Mouse (Mus musculus): ENCODE data around the gene Ppt1. TPM values are rescaled to one million over a fixed set of nuclear protein-coding genes. Genes with fewer than 3 reads are reported as not detected.

The Ppt1 gene
- polyA plus RNA-seq, 1 experiment from 2014 or later, result 46.8 TPM

GRCm38 (mm10) chr4:122882544-122882943, 46.5 kb downstream of the Ppt1 start:
- no peak for ATAC-seq (ENCODE audit: low FRiP score, low TSS enrichment)
- no peak for TF ChIP-seq CTCF (IDR thresholded peaks at IDR 0.05; ENCODE audit: low read depth)
- no peak for TF ChIP-seq EP300 (optimal IDR thresholded peaks at IDR 0.05)
- 55% methylated on average over 3 of the region's 3 CpGs for WGBS

GRCm38 (mm10) chr4:122883294-122883693, 47.3 kb downstream of the Ppt1 start:
- H3K4me1 ChIP-seq (replicated peaks; ENCODE audit: control insufficient read depth, insufficient read depth), result peaks cover 15% of the 10 kb centered on the region
- ATAC-seq (ENCODE audit: low FRiP score, low TSS enrichment) (no peak), DNase-seq (ENCODE audit: low spot score) (no peak)
- TF ChIP-seq CTCF (IDR thresholded peaks at IDR 0.05; ENCODE audit: low read depth) (peak; percentile 46), EP300 (optimal IDR thresholded peaks at IDR 0.05) (no peak)
- no peaks in the 10 kb centered on the region for H3K9me3 ChIP-seq (ENCODE audit: control insufficient read depth, low read length)
- no peak overlapping the region for H3K9ac ChIP-seq (ENCODE audit: low read length)
- no peak overlapping the region for H3K27ac ChIP-seq (replicated peaks)
- H3K36me3 ChIP-seq (ENCODE audit: control insufficient read depth, insufficient read depth, low read length), result no peaks in the 10 kb centered on the region
- peak overlapping the region; percentile 71 for H3K4me2 ChIP-seq (replicated peaks; ENCODE audit: low read depth)
- 76% methylated on average over 3 of the region's 3 CpGs for WGBS
- H3K4me3 ChIP-seq (ENCODE audit: low read depth, low read length), result 0 out of 2 replicates have a peak overlapping the region, but pooled peaks have one; percentile 73
- no peaks in the 10 kb centered on the region for H3K27me3 ChIP-seq (ENCODE audit: control insufficient read depth, insufficient read depth, low read length)

More at GRCm38 (mm10) chr4:122882544-122882943, 46.5 kb downstream of the Ppt1 start:
- Histone ChIP-seq H3K36me3 (ENCODE audit: control insufficient read depth, insufficient read depth, low read length) (no peaks in the 10 kb centered on the region), H3K4me1 (replicated peaks; ENCODE audit: control insufficient read depth, insufficient read depth) (peaks cover 15% of the 10 kb centered on the region), H3K4me3 (ENCODE audit: low read depth, low read length) (no peak overlapping the region), H3K9me3 (ENCODE audit: control insufficient read depth, low read length) (no peaks in the 10 kb centered on the region), H3K4me2 (replicated peaks; ENCODE audit: low read depth) (no peak overlapping the region), H3K9ac (ENCODE audit: low read length) (no peak overlapping the region), H3K27ac (replicated peaks) (no peak overlapping the region), H3K27me3 (ENCODE audit: control insufficient read depth, insufficient read depth, low read length) (no peaks in the 10 kb centered on the region)
- DNase-seq (ENCODE audit: low spot score), result no peak

GRCm38 (mm10) chr4:122884051-122884450, 48.0 kb downstream of the Ppt1 start:
- ATAC-seq (ENCODE audit: low FRiP score, low TSS enrichment) (no peak), DNase-seq (ENCODE audit: low spot score) (no peak)
- Histone ChIP-seq H3K9ac (ENCODE audit: low read length) (peak overlapping the region; percentile 27; the same call in 1 of the 2 replicates), H3K4me2 (replicated peaks; ENCODE audit: low read depth) (peak overlapping the region; percentile 71), H3K4me3 (ENCODE audit: low read depth, low read length) (peak overlapping the region; percentile 73), H3K9me3 (ENCODE audit: control insufficient read depth, low read length) (no peaks in the 10 kb centered on the region), H3K27me3 (ENCODE audit: control insufficient read depth, insufficient read depth, low read length) (no peaks in the 10 kb centered on the region), H3K36me3 (ENCODE audit: control insufficient read depth, insufficient read depth, low read length) (no peaks in the 10 kb centered on the region), H3K4me1 (replicated peaks; ENCODE audit: control insufficient read depth, insufficient read depth) (peaks cover 13% of the 10 kb centered on the region), H3K27ac (replicated peaks) (peak overlapping the region; percentile 100)
- 25% methylated on average over 2 of the region's 2 CpGs for WGBS
- TF ChIP-seq EP300 (optimal IDR thresholded peaks at IDR 0.05) (no peak), CTCF (IDR thresholded peaks at IDR 0.05; ENCODE audit: low read depth) (no peak)

GRCm38 (mm10) chr4:122884481-122885340, 48.7 kb downstream of the Ppt1 start:
- peak overlapping the region; percentile 71 for H3K4me2 ChIP-seq (replicated peaks; ENCODE audit: low read depth)
- H3K27me3 ChIP-seq (ENCODE audit: control insufficient read depth, insufficient read depth, low read length), result no peaks in the 10 kb centered on the region
- peak overlapping the region; percentile 86 for H3K9ac ChIP-seq (ENCODE audit: low read length)
- peak overlapping the region; percentile 73 for H3K4me3 ChIP-seq (ENCODE audit: low read depth, low read length)
- no peaks in the 10 kb centered on the region for H3K36me3 ChIP-seq (ENCODE audit: control insufficient read depth, insufficient read depth, low read length)
- peak overlapping the region; percentile 100 for H3K27ac ChIP-seq (replicated peaks)
- no peak for ATAC-seq (ENCODE audit: low FRiP score, low TSS enrichment)
- DNase-seq (ENCODE audit: low spot score), result peak; percentile 27
- TF ChIP-seq CTCF (IDR thresholded peaks at IDR 0.05; ENCODE audit: low read depth) (no peak), EP300 (optimal IDR thresholded peaks at IDR 0.05) (no peak)
- H3K9me3 ChIP-seq (ENCODE audit: control insufficient read depth, low read length), result no peaks in the 10 kb centered on the region
- peaks cover 13% of the 10 kb centered on the region for H3K4me1 ChIP-seq (replicated peaks; ENCODE audit: control insufficient read depth, insufficient read depth)
- 9% methylated on average over 12 of the region's 12 CpGs for WGBS

- no peaks in the 10 kb centered on the region for H3K9me3 ChIP-seq (ENCODE audit: control insufficient read depth, low read length)
- H3K4me3 ChIP-seq (ENCODE audit: low read depth, low read length), result peak within 1 kb of the TSS; percentile 73
- peak within 1 kb of the TSS; percentile 100 for H3K27ac ChIP-seq (replicated peaks)
- H3K4me2 ChIP-seq (replicated peaks; ENCODE audit: low read depth), result peak within 1 kb of the TSS; percentile 72
- WGBS, result under 1% methylated on average over 49 of the region's 49 CpGs
- TF ChIP-seq EP300 (optimal IDR thresholded peaks at IDR 0.05) (peak; percentile 76), CTCF (IDR thresholded peaks at IDR 0.05; ENCODE audit: low read depth) (peak; percentile 2; the same call in 1 of the 2 replicates)
- DNase-seq (ENCODE audit: low spot score) (peak; percentile 99), ATAC-seq (ENCODE audit: low FRiP score, low TSS enrichment) (peak; percentile 95)
- H3K9ac ChIP-seq (ENCODE audit: low read length), result peak within 1 kb of the TSS; percentile 86
- no peaks in the 10 kb centered on the region for H3K36me3 ChIP-seq (ENCODE audit: control insufficient read depth, insufficient read depth, low read length)
- H3K27me3 ChIP-seq (ENCODE audit: control insufficient read depth, insufficient read depth, low read length), result no peaks in the 10 kb centered on the region
- peaks cover 13% of the 10 kb centered on the region for H3K4me1 ChIP-seq (replicated peaks; ENCODE audit: control insufficient read depth, insufficient read depth)
Measured at GRCm38 (mm10) chr4:122885768-122886578, 49.9 kb downstream of the Ppt1 start, which contains the start of gene Cap1. Cap1 (minus strand) TSS chr4:122886056.
